Mouse (Mus musculus) neural tube, embryonic 11.5 days (tissue): ENCODE measurements around the gene Colgalt1. TPM values are rescaled to one million over a fixed set of nuclear protein-coding genes. Genes with fewer than 3 reads are reported as not detected.

Source experiments
- ATAC-seq: fragments of 200-750 bp; cut with Nextera tagmentation; 2 replicates; pipeline ENCODE4 v1.8.0; 2017; ENCODE audit warnings: moderate number of reproducible peaks, mild to moderate bottlenecking, moderate TSS enrichment, moderate library complexity; ENCODE audit not compliant: insufficient read depth, low FRiP score, low TSS enrichment
- DNase-seq: peaks from one replicate; pipeline ENCODE4 v3.0.0-alpha.2; 2015; ENCODE audit warnings: low spot score
- H3K27ac ChIP-seq: fragments of 300-500 bp; sonication (generic); 2 replicates; pipeline ENCODE4 v1.5.1; 2014; ENCODE audit warnings: low read depth, mild to moderate bottlenecking, low read length
- H3K27me3 ChIP-seq: fragments of 300-500 bp; sonication (generic); 2 replicates; pipeline ENCODE4 v1.6.1; 2014; ENCODE audit warnings: mild to moderate bottlenecking, low read length, mixed read lengths; ENCODE audit not compliant: control insufficient read depth, insufficient read depth
- H3K36me3 ChIP-seq: fragments of 300-500 bp; sonication (generic); 2 replicates; pipeline ENCODE4 v1.6.1; 2014; ENCODE audit warnings: mild to moderate bottlenecking, low read length, moderate library complexity, mixed read lengths; ENCODE audit not compliant: control insufficient read depth, insufficient read depth
- H3K4me1 ChIP-seq: fragments of 300-500 bp; sonication (generic); 2 replicates; pipeline ENCODE4 v1.6.1; 2014; ENCODE audit warnings: low read length, mixed read lengths; ENCODE audit not compliant: control insufficient read depth, insufficient read depth
- H3K4me2 ChIP-seq: fragments of 300-500 bp; sonication (generic); 2 replicates; pipeline ENCODE4 v1.6.1; 2014; ENCODE audit warnings: low read depth, mild to moderate bottlenecking, moderate library complexity
- H3K4me3 ChIP-seq: fragments of 300-500 bp; sonication (generic); 2 replicates; pipeline ENCODE4 v1.5.1; 2014; ENCODE audit warnings: low read depth, low read length
- H3K9ac ChIP-seq: fragments of 300-500 bp; sonication (generic); 2 replicates; pipeline ENCODE4 v1.6.1; 2014; ENCODE audit warnings: mild to moderate bottlenecking, low read length
- H3K9me3 ChIP-seq: fragments of 300-500 bp; sonication (generic); 2 replicates; pipeline ENCODE4 v1.6.1; 2016; ENCODE audit warnings: low read length; ENCODE audit not compliant: control insufficient read depth
- WGBS: fragments of 180-500 bp; shearing (Covaris S2); extraction: QIAGEN DNeasy Blood & Tissue Kit; methylation state at CpG from one replicate; pipeline ENCODE4 v1.1.7; 2014; 5-methylcytosine and 5-hydroxymethylcytosine counted together
- polyA plus RNA-seq: library from polyadenylated mRNA; unstranded; fragments of >200 nt; fragmentation: Nextera tagmentation; extraction: Ambion mirVana; gene quantifications from 2 replicates; pipeline ENCODE4 v1.2.1, GENCODE M21; 2014

Gene Colgalt1
- polyA plus RNA-seq, 1 experiment from 2014 or later, result 57.4 TPM

- no peak for DNase-seq
- H3K9ac ChIP-seq, result no peak overlapping the region
- no peaks in the 10 kb centered on the region for H3K9me3 ChIP-seq
- no peaks in the 10 kb centered on the region; the same call in 1 of the 2 replicates for H3K36me3 ChIP-seq
- 91% methylated on average over 14 of the region's 14 CpGs for WGBS
- ATAC-seq, result no peak
- no peaks in the 10 kb centered on the region for H3K4me1 ChIP-seq
- H3K27ac ChIP-seq, result no peak overlapping the region
- no peak overlapping the region for H3K4me2 ChIP-seq
- no peaks in the 10 kb centered on the region for H3K27me3 ChIP-seq
- H3K4me3 ChIP-seq, result no peak overlapping the region
Observed at GRCm38 (mm10) chr8:71579476-71579875, 31.3 kb upstream of the Colgalt1 start.

GRCm38 (mm10) chr8:71580201-71580600 lies 30.6 kb upstream of the Colgalt1 start:
- no peaks in the 10 kb centered on the region for H3K4me1 ChIP-seq
- H3K9ac ChIP-seq, result no peak overlapping the region
- H3K9me3 ChIP-seq, result no peaks in the 10 kb centered on the region
- H3K27me3 ChIP-seq, result no peaks in the 10 kb centered on the region
- 35% methylated on average over 9 of the region's 9 CpGs for WGBS
- no peak overlapping the region for H3K4me3 ChIP-seq
- no peaks in the 10 kb centered on the region; the same call in 1 of the 2 replicates for H3K36me3 ChIP-seq
- H3K4me2 ChIP-seq, result no peak overlapping the region
- no peak overlapping the region for H3K27ac ChIP-seq
- DNase-seq (no peak), ATAC-seq (no peak)

GRCm38 (mm10) chr8:71586891-71587290 lies 23.9 kb upstream of the Colgalt1 start:
- Histone ChIP-seq H3K27ac (no peak overlapping the region), H3K4me2 (no peak overlapping the region), H3K9ac (no peak overlapping the region), H3K4me1 (peaks cover 3% of the 10 kb centered on the region; the same call in 1 of the 2 replicates), H3K9me3 (no peaks in the 10 kb centered on the region), H3K36me3 (no peaks in the 10 kb centered on the region), H3K27me3 (no peaks in the 10 kb centered on the region), H3K4me3 (no peak overlapping the region)
- ATAC-seq (no peak), DNase-seq (peak; percentile 37)
- 75% methylated on average over 2 of the region's 2 CpGs for WGBS

- 76% methylated on average over 3 of the region's 3 CpGs for WGBS
- H3K9ac ChIP-seq, result no peak overlapping the region
- ATAC-seq, result no peak
Observed at GRCm38 (mm10) chr8:71588762-71589161, 22.0 kb upstream of the Colgalt1 start.

GRCm38 (mm10) chr8:71591017-71591416 lies 19.8 kb upstream of the Colgalt1 start:
- 30% methylated on average over 5 of the region's 5 CpGs for WGBS
- Histone ChIP-seq H3K4me1 (peaks cover 9% of the 10 kb centered on the region), H3K4me3 (peak overlapping the region; percentile 72), H3K4me2 (peak overlapping the region; percentile 87), H3K9ac (peak overlapping the region; percentile 93), H3K27ac (peak overlapping the region; percentile 96; the same call in 1 of the 2 replicates), H3K36me3 (no peaks in the 10 kb centered on the region), H3K9me3 (no peaks in the 10 kb centered on the region), H3K27me3 (no peaks in the 10 kb centered on the region)
- ATAC-seq (no peak), DNase-seq (no peak)

More at GRCm38 (mm10) chr8:71588762-71589161, 22.0 kb upstream of the Colgalt1 start:
- no peak for DNase-seq
- Histone ChIP-seq H3K36me3 (no peaks in the 10 kb centered on the region), H3K4me2 (no peak overlapping the region), H3K4me1 (peaks cover 9% of the 10 kb centered on the region), H3K27ac (no peak overlapping the region), H3K9me3 (no peaks in the 10 kb centered on the region), H3K27me3 (no peaks in the 10 kb centered on the region), H3K4me3 (no peak overlapping the region)

GRCm38 (mm10) chr8:71591471-71592373 lies 19.1 kb upstream of the Colgalt1 start, which contains the start of gene Pgls:
Gene Pgls, plus strand, starts transcription at chr8:71592176.
- H3K4me1 ChIP-seq, result peaks cover 9% of the 10 kb centered on the region
- no peaks in the 10 kb centered on the region for H3K36me3 ChIP-seq
- peak within 1 kb of the TSS; percentile 93 for H3K9ac ChIP-seq
- peak within 1 kb of the TSS; percentile 87 for H3K4me2 ChIP-seq
- peak; percentile 83 for ATAC-seq
- DNase-seq, result peak; percentile 97
- no peaks in the 10 kb centered on the region for H3K9me3 ChIP-seq
- H3K4me3 ChIP-seq, result peak within 1 kb of the TSS; percentile 72
- H3K27me3 ChIP-seq, result no peaks in the 10 kb centered on the region
- under 1% methylated on average over 68 of the region's 71 CpGs for WGBS
- H3K27ac ChIP-seq, result peak within 1 kb of the TSS; percentile 96

GRCm38 (mm10) chr8:71592374-71593170 lies 18.2 kb upstream of the Colgalt1 start:
- H3K36me3 ChIP-seq, result no peaks in the 10 kb centered on the region
- ATAC-seq (peak; percentile 60), DNase-seq (no peak)
- no peaks in the 10 kb centered on the region for H3K9me3 ChIP-seq
- peak overlapping the region; percentile 93 for H3K9ac ChIP-seq
- H3K4me1 ChIP-seq, result peaks cover 9% of the 10 kb centered on the region
- peak overlapping the region; percentile 72 for H3K4me3 ChIP-seq
- peak overlapping the region; percentile 96 for H3K27ac ChIP-seq
- H3K4me2 ChIP-seq, result peak overlapping the region; percentile 87
- 5% methylated on average over 50 of the region's 60 CpGs for WGBS
- no peaks in the 10 kb centered on the region for H3K27me3 ChIP-seq

- Histone ChIP-seq H3K9me3 (no peaks in the 10 kb centered on the region), H3K9ac (no peak overlapping the region), H3K27ac (no peak overlapping the region), H3K4me2 (0 out of 2 replicates have a peak overlapping the region, but pooled peaks have one; percentile 2), H3K27me3 (no peaks in the 10 kb centered on the region), H3K36me3 (no peaks in the 10 kb centered on the region), H3K4me1 (peaks cover 9% of the 10 kb centered on the region), H3K4me3 (no peak overlapping the region; the same call in 1 of the 2 replicates)
- no peak for DNase-seq
- ATAC-seq, result no peak
- WGBS, result 91% methylated on average over 8 of the region's 8 CpGs
Observed at GRCm38 (mm10) chr8:71593556-71594323, 17.1 kb upstream of the Colgalt1 start.
